Mouse (Mus musculus) erythroblast, embryonic 14.5 days (primary cell): ENCODE measurements around the gene Cplx3.

Experiments
- GATA1 ChIP-seq: IDR thresholded peaks from 2 replicates; pipeline ENCODE4 v1.6.1; 2012; ENCODE audit warnings: low read length, inconsistent platforms, mixed read lengths
- TAL1 ChIP-seq: IDR thresholded peaks from 3 replicates; pipeline ENCODE4 v1.6.1; 2012; ENCODE audit warnings: low read length, inconsistent platforms, mixed read lengths

- no peak for TF ChIP-seq GATA1
- TF ChIP-seq TAL1, result no peak
These were observed 7.1 kb downstream of the Cplx3 start for GRCm38 (mm10) chr9:57598851-57599563.
